Mouse (Mus musculus) stomach, embryonic 14.5 days (tissue): ENCODE results near the gene Gss. TPM values are rescaled to one million over a fixed set of nuclear protein-coding genes. Genes with fewer than 3 reads are reported as not detected.

Source experiments
- ATAC-seq: fragments of 200-750 bp; cut with Nextera tagmentation; 2 replicates; pipeline ENCODE4 v1.8.0; 2017; ENCODE audit warnings: low read depth, moderate TSS enrichment; ENCODE audit not compliant: insufficient number of reproducible peaks, insufficient read depth, low FRiP score
- H3K27ac ChIP-seq: fragments of 300-500 bp; sonication (generic); 2 replicates; pipeline ENCODE4 v1.5.1; 2014; ENCODE audit warnings: mild to moderate bottlenecking, low read length, moderate library complexity, mixed read lengths
- H3K27me3 ChIP-seq: fragments of 300-500 bp; sonication (generic); 2 replicates; pipeline ENCODE4 v1.6.1; 2014; ENCODE audit warnings: low read length, control low read depth, mixed read lengths; ENCODE audit not compliant: control insufficient read depth, insufficient read depth
- H3K36me3 ChIP-seq: fragments of 300-500 bp; sonication (generic); 2 replicates; pipeline ENCODE4 v1.6.1; 2014; ENCODE audit warnings: mild to moderate bottlenecking, control low read depth, low read length, moderate library complexity, mixed read lengths; ENCODE audit not compliant: control insufficient read depth, insufficient read depth
- H3K4me1 ChIP-seq: fragments of 300-500 bp; sonication (generic); 2 replicates; pipeline ENCODE4 v1.6.1; 2014; ENCODE audit warnings: low read length, control low read depth, mixed read lengths; ENCODE audit not compliant: control insufficient read depth, insufficient read depth
- H3K4me2 ChIP-seq: fragments of 300-500 bp; sonication (generic); replicated peaks from 2 replicates; pipeline ENCODE4 v1.6.1; 2014; ENCODE audit warnings: low read depth, low read length, control low read depth
- H3K4me3 ChIP-seq: fragments of 300-500 bp; sonication (generic); 2 replicates; pipeline ENCODE4 v1.5.1; 2014; ENCODE audit warnings: low read depth, low read length, control low read depth
- H3K9ac ChIP-seq: fragments of 300-500 bp; sonication (generic); replicated peaks from 2 replicates; pipeline ENCODE4 v1.6.1; 2014; ENCODE audit warnings: low read depth, mild to moderate bottlenecking, control low read depth, low read length, moderate library complexity, mixed read lengths
- H3K9me3 ChIP-seq: fragments of 300-500 bp; sonication (generic); 2 replicates; pipeline ENCODE4 v1.6.1; 2016; ENCODE audit warnings: low read depth, low read length, control low read depth; ENCODE audit not compliant: control insufficient read depth
- WGBS: fragments of 180-500 bp; shearing (Covaris S2); extraction: QIAGEN DNeasy Blood & Tissue Kit; methylation state at CpG from one replicate; pipeline ENCODE4 v1.1.7; 2014; 5-methylcytosine and 5-hydroxymethylcytosine counted together
- polyA plus RNA-seq: library from polyadenylated mRNA; unstranded; fragments of >200 nt; fragmentation: Nextera tagmentation; extraction: Ambion mirVana; gene quantifications from 2 replicates; pipeline ENCODE4 v1.2.1, GENCODE M21; 2014

Gene Gss
- polyA plus RNA-seq, 1 experiment from 2014 or later: 26.1 TPM

DNA sequence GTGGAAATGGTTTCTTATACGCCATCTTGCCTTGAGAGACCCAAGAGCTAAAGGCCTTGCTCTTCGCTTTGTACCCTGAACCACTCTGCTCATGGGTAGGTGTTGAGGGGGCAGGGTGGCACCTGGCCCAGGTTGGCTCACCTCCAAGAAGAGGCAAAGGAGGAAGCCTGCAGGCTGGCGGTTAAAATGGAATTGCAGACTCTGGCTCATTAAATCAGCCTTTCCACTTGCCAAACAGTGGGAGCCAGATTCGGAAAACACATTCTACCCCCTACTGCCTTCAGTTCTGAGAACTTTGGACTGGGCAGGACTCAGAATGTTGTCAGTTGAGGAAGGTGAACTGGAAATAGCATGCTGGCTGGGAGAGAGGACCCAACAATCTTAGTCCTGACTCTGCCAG, 17.9 kb downstream of the Gss start:
- 92% methylated on average over 4 of the region's 4 CpGs for WGBS
- Histone ChIP-seq H3K9me3 (no peaks in the 10 kb centered on the region), H3K27ac (no peak overlapping the region), H3K27me3 (no peaks in the 10 kb centered on the region), H3K4me2 (no peak overlapping the region), H3K4me1 (no peaks in the 10 kb centered on the region), H3K4me3 (no peak overlapping the region), H3K36me3 (no peaks in the 10 kb centered on the region), H3K9ac (no peak overlapping the region)
- no peak for ATAC-seq

DNA sequence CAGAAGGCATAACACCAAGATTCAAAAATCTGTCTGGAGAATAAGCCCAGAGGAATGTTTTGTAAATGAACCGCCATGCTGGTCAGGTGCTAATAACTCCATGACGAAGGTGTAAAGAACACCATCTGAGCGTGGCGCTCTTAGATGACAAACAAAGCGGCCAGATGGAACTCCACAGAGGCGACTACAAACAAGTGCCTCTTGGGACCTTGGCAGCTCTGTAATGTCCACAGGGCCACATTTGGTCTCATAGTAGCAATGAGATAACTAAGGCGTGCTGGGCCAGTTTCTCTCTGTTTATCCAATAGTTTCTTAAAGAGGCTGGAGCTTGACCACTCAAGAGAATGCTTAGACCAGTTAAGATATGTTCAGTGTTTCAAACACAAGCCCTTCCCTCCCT, 18.6 kb downstream of the Gss start:
- ATAC-seq: no peak
- H3K4me2 ChIP-seq: no peak overlapping the region
- WGBS: 90% methylated on average over 7 of the region's 7 CpGs

GRCm38 (mm10) chr2:155573001-155573400, 19.6 kb downstream of the Gss start:
- no peak for ATAC-seq
- Histone ChIP-seq H3K9me3 (no peaks in the 10 kb centered on the region), H3K9ac (no peak overlapping the region), H3K27me3 (no peaks in the 10 kb centered on the region), H3K36me3 (no peaks in the 10 kb centered on the region), H3K4me2 (no peak overlapping the region), H3K4me3 (no peak overlapping the region), H3K27ac (no peak overlapping the region), H3K4me1 (no peaks in the 10 kb centered on the region)
- 85% methylated on average over 9 of the region's 9 CpGs for WGBS

More for the DNA sequence above, 18.6 kb downstream of the Gss start:
- Histone ChIP-seq H3K36me3 (no peaks in the 10 kb centered on the region), H3K9me3 (no peaks in the 10 kb centered on the region), H3K9ac (no peak overlapping the region), H3K27me3 (no peaks in the 10 kb centered on the region), H3K4me1 (no peaks in the 10 kb centered on the region), H3K27ac (no peak overlapping the region), H3K4me3 (no peak overlapping the region)

GRCm38 (mm10) chr2:155569223-155569807, 23.3 kb downstream of the Gss start:
- H3K9me3 ChIP-seq: no peaks in the 10 kb centered on the region
- 44% methylated on average over 3 of the region's 3 CpGs for WGBS
- H3K4me3 ChIP-seq: no peak overlapping the region
- no peak overlapping the region for H3K9ac ChIP-seq
- H3K4me2 ChIP-seq: no peak overlapping the region
- no peaks in the 10 kb centered on the region for H3K27me3 ChIP-seq
- H3K27ac ChIP-seq: no peak overlapping the region
- peaks cover 2% of the 10 kb centered on the region; the same call in 1 of the 2 replicates for H3K36me3 ChIP-seq
- no peaks in the 10 kb centered on the region for H3K4me1 ChIP-seq
- ATAC-seq: no peak

GRCm38 (mm10) chr2:155567751-155568150, 24.9 kb downstream of the Gss start:
- Histone ChIP-seq H3K4me3 (no peak overlapping the region), H3K36me3 (peaks cover 2% of the 10 kb centered on the region; the same call in 1 of the 2 replicates), H3K27ac (no peak overlapping the region), H3K9ac (no peak overlapping the region), H3K27me3 (no peaks in the 10 kb centered on the region), H3K4me1 (no peaks in the 10 kb centered on the region), H3K4me2 (no peak overlapping the region), H3K9me3 (no peaks in the 10 kb centered on the region)
- 90% methylated on average over 5 of the region's 5 CpGs for WGBS
- ATAC-seq: no peak

GRCm38 (mm10) chr2:155562934-155563333, 29.7 kb downstream of the Gss start:
- ATAC-seq: no peak
- H3K36me3 ChIP-seq: peaks cover 2% of the 10 kb centered on the region; the same call in 1 of the 2 replicates

GRCm38 (mm10) chr2:155562209-155562608, 30.4 kb downstream of the Gss start:
- Histone ChIP-seq H3K36me3 (peaks cover 2% of the 10 kb centered on the region; the same call in 1 of the 2 replicates), H3K4me1 (no peaks in the 10 kb centered on the region), H3K9me3 (no peaks in the 10 kb centered on the region), H3K27me3 (no peaks in the 10 kb centered on the region), H3K9ac (no peak overlapping the region), H3K4me3 (no peak overlapping the region), H3K4me2 (no peak overlapping the region), H3K27ac (no peak overlapping the region)
- WGBS: 48% methylated on average over 1 of the region's 1 CpGs
- no peak for ATAC-seq

More at GRCm38 (mm10) chr2:155562934-155563333, 29.7 kb downstream of the Gss start:
- no peak overlapping the region for H3K4me2 ChIP-seq
- H3K9ac ChIP-seq: no peak overlapping the region
- H3K4me1 ChIP-seq: no peaks in the 10 kb centered on the region
- H3K4me3 ChIP-seq: no peak overlapping the region
- WGBS: 79% methylated on average over 4 of the region's 4 CpGs
- H3K27me3 ChIP-seq: no peaks in the 10 kb centered on the region
- H3K9me3 ChIP-seq: no peaks in the 10 kb centered on the region
- no peak overlapping the region for H3K27ac ChIP-seq

DNA sequence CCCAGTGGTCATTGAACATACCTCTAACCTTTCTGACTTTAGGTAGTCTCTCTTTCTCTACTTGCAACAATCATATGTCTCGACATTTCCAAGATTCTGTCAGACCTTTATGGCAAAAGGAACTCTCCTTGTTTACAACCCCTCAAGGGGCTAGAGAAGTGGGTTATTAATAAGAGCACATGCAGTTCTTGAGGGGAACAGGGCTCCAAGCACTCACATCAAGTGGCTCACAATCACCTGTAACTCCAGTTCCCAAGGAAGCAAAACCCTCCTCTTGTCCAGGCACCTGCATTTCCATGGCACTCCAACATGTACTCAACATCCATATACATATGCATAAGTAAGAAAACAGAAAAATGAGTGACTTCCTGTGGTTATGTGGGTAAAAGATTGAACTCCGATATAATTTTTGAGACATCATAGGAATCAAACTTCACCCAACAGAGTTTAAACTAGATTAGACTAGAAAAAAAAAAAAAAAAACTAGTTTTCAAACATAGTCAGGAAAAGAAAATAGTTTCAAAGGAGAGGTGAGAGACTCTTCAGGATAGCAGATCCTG, 38.1 kb downstream of the Gss start:
- no peaks in the 10 kb centered on the region for H3K27me3 ChIP-seq
- H3K27ac ChIP-seq: no peak overlapping the region
- H3K9me3 ChIP-seq: no peaks in the 10 kb centered on the region
- no peak overlapping the region for H3K4me3 ChIP-seq
- H3K4me2 ChIP-seq: no peak overlapping the region
- no peaks in the 10 kb centered on the region for H3K4me1 ChIP-seq
- ATAC-seq: no peak
- WGBS: 85% methylated on average over 2 of the region's 2 CpGs
- H3K36me3 ChIP-seq: no peaks in the 10 kb centered on the region
- H3K9ac ChIP-seq: no peak overlapping the region

DNA sequence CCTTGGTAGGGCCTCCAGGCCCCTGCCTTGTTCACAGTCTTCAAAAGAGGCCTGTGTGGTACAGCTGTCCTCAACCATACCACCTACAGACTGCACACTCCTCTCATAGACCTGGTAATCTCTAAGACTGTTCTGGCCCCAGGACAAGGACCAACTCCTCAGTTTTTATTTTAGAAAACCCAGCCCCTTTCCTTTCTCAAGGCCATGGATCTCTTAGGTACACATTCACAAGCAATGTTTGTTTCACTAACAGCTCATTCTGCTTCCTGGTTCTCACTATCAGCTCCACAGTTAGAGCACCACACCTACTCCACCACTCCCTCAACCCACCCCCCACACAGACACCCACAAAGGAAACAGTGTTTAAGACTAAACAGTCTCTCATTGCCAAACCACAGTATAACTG, 39.7 kb downstream of the Gss start:
- Histone ChIP-seq H3K9ac (no peak overlapping the region), H3K4me3 (no peak overlapping the region), H3K27me3 (no peaks in the 10 kb centered on the region), H3K27ac (peak overlapping the region; percentile 57; the same call in 1 of the 2 replicates), H3K4me1 (no peaks in the 10 kb centered on the region), H3K36me3 (no peaks in the 10 kb centered on the region), H3K9me3 (no peaks in the 10 kb centered on the region), H3K4me2 (no peak overlapping the region)
- peak; percentile 77 for ATAC-seq
